Mouse (Mus musculus): ENCODE results near the gene Cdk6. TPM values are rescaled to one million over a fixed set of nuclear protein-coding genes. Genes with fewer than 3 reads are reported as not detected.

Gene Cdk6
- polyA plus RNA-seq, 1 experiment from 2014 or later, result 21.8 TPM

DNA sequence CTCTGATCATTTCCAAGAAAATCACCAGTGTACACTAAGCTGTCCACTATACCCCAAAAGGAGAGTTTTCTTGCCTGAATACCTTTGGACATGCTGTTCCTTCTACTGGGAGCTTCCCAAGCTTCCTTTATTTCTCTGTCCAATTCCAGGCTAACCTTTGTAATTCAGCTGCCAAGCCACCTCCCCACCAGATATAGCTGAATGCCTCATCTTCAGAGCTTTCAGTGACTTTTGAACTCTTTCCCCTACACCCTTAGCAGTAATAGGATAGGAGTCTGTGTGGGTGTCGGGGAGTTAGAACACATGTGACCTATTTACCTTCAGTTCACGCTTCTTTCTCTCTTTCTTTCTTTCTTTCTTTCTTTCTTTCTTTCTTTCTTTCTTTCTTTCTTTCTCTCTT lies 34.9 kb downstream of the Cdk6 start:
- CTCF ChIA-PET, result interaction anchor here (0.9 to 2.0 kb wide), 3 partner anchors 9 to 20 kb away, joined by 4 to 6 read pairs (median 4); no protein-coding TSS in a partner anchor
- DNase-seq (ENCODE audit: low read depth, low spot score) (no peak), ATAC-seq (no peak)
- H3K27me3 ChIP-seq, result no peaks in the 10 kb centered on the region
- in situ Hi-C loops (cut with MboI; ENCODE audit: low pct_unique_long_range_greater_than_20kb), result no loop called here
- POLR2A ChIA-PET, result interaction anchor here (1.6 kb wide), 1 partner anchor 9 kb away, joined by 3 read pairs; no protein-coding TSS in a partner anchor
- TF ChIP-seq CTCF (IDR thresholded peaks at IDR 0.05), result no peak

GRCm38 (mm10) chr5:3379252-3379651 lies 38.0 kb downstream of the Cdk6 start:
- ATAC-seq (no peak), DNase-seq (ENCODE audit: low read depth, low spot score) (no peak)
- ChIA-PET CTCF (interaction anchor here (1.1 kb wide), 1 partner anchor 13 kb away, joined by 3 read pairs; no protein-coding TSS in a partner anchor), POLR2A (no interaction called here)
- in situ Hi-C loops (cut with MboI; ENCODE audit: low pct_unique_long_range_greater_than_20kb), result no loop called here
- no peaks in the 10 kb centered on the region for H3K27me3 ChIP-seq
- TF ChIP-seq CTCF (IDR thresholded peaks at IDR 0.05), result no peak

DNA sequence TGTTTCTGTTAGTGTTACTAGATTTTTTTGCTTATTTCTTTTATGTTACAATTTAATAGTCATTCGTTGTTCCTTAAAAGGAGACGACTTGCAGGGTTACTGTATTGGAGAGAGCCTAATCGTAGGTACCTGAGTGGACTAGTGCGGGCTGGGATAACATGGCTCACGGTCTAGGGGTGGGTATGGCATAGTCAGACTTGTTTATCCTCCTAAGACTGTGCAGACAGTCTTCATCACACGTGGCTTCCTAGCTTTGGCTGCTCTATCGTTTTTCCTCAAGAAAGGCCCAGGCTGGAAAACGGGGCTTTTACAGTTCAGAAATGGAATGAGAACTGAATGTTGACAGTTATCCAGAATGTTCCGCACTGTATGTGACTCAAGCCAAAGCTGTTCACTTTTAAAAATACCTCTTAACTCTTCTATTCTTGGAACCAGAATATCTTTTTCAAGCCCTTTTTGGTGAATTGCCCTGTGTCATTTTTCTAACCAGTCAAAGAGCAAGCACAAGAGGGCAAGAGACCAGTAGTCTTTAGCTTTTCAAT lies 39.5 kb downstream of the Cdk6 start:
- no peak for ATAC-seq
- TF ChIP-seq CTCF (IDR thresholded peaks at IDR 0.05), result no peak
- ChIA-PET POLR2A (no interaction called here), CTCF (interaction anchor here (1.3 kb wide), 1 partner anchor 22 kb away, joined by 5 read pairs; no protein-coding TSS in a partner anchor)
- in situ Hi-C loops (cut with MboI; ENCODE audit: low pct_unique_long_range_greater_than_20kb), result no loop called here
- no peak for DNase-seq (ENCODE audit: low read depth, low spot score)
- no peaks in the 10 kb centered on the region for H3K27me3 ChIP-seq

DNA sequence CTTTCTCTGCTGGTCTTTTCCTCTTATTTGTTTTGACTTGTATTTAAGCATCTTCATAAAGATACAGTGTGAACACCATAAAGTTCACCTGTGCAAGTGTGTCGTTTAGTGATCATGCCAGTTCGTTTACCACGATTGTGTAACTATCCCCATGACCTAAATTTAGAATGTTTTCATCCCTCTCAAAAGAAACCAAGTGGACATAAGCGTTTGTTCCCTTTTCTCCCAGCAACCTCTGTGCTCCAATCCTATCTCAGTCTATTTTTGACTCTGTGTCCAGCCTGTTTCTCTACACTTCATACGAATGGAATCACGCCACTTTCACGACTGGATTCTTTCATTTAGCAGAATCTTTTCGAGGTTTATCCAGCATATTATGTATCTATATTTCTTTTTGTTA lies 40.5 kb downstream of the Cdk6 start:
- no peak for ATAC-seq
- in situ Hi-C loops (cut with MboI; ENCODE audit: low pct_unique_long_range_greater_than_20kb), result no loop called here

DNA sequence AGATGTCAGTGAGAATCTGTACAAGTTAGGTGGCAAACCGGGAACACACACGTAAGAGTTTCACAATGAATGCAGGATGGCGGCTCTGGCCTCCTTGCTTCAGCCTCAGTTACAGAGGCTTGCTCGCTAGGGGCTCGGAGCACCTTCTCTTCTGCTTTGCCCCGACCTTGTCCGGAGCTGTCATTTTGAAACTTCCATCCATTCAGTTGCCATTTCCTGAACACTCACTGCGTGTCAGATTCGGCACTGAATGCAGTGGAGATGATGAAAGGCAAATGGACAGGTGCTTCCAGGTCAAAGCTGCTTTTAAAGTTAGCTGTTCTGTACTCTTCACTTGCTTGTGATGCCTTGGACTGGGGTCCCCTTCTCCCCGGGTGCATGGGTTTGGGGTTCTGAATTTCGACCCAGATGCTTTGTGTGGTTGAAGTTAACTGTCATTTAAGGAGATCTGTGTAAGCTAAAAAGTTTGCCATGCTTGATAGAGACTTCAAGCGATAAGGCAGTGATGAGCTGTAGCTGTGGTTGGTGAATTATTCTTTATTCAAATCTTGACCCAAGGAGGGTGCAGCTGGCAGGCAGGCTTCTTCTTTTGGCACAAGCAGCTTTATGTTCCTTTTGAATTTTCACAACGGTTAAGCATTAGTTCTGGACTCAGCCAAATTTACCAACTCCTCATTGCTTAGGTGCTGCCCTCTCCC lies 41.2 kb downstream of the Cdk6 start:
- ChIA-PET CTCF (interaction anchor here (1.0 to 1.4 kb wide), 2 partner anchors 12 to 134 kb away, joined by 3 read pairs; no protein-coding TSS in a partner anchor), POLR2A (no interaction called here)
- in situ Hi-C loops (cut with MboI; ENCODE audit: low pct_unique_long_range_greater_than_20kb), result no loop called here
- ATAC-seq, result no peak
- H3K27me3 ChIP-seq, result no peaks in the 10 kb centered on the region
- TF ChIP-seq CTCF (IDR thresholded peaks at IDR 0.05), result no peak
- DNase-seq (ENCODE audit: low read depth, low spot score), result no peak

More for the DNA sequence above, 40.5 kb downstream of the Cdk6 start:
- POLR2A ChIA-PET, result no interaction called here
- H3K27me3 ChIP-seq, result no peaks in the 10 kb centered on the region
- no peak for DNase-seq (ENCODE audit: low read depth, low spot score)
- TF ChIP-seq CTCF (IDR thresholded peaks at IDR 0.05), result no peak
- CTCF ChIA-PET, result interaction anchor here (1.0 kb wide), 1 partner anchor 12 kb away, joined by 3 read pairs; no protein-coding TSS in a partner anchor

DNA sequence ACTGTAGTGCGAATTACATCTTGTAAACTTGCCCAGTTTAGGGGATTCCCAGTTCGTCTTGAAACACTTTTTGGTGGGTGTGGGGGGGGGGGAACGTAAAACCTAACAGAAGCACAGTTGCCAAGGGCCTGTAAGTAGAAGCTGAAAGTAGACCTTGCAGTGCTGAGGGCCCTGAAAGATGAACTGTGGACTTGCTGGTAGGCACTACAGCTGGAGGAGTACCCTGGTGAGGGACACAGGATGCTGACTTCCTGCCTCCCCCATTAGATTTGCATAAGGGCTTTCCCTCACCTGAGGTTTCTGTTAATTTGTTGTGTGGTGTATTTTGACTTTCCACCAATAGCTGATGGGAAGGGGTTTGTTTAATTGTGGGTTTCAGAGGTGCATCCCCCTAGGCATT lies 42.3 kb downstream of the Cdk6 start:
- TF ChIP-seq CTCF (IDR thresholded peaks at IDR 0.05), result no peak
- DNase-seq (ENCODE audit: low read depth, low spot score), result no peak
- ATAC-seq, result no peak
- CTCF ChIA-PET, result interaction anchor here (1.4 to 2.1 kb wide), 2 partner anchors 16 to 133 kb away, joined by 3 to 5 read pairs; no protein-coding TSS in a partner anchor
- no peaks in the 10 kb centered on the region for H3K27me3 ChIP-seq
- in situ Hi-C loops (cut with MboI; ENCODE audit: low pct_unique_long_range_greater_than_20kb), result no loop called here
- POLR2A ChIA-PET, result no interaction called here

DNA sequence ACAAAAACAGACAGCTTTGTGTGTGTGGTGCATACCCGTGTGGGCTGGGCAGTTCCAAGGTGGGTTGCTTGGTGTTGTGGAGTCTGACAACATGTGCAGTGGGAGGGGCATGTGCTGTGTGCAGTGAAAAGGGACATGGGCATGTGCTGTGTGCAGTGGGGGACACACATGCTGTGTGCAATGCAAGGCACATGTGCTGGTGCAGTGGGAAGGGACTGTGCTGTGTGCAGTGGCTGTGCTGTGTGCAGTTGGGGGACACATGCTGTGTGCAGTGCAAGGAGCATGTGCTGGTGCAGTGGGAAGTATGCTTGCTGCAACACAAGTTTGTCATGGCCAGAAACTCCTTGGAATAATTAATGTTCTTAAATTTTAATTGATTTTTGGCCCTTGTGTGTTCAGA lies 43.8 kb downstream of the Cdk6 start:
- ATAC-seq (no peak), DNase-seq (ENCODE audit: low read depth, low spot score) (no peak)
- CTCF ChIA-PET, result interaction anchor here (1.7 to 2.1 kb wide), 2 partner anchors 9 to 17 kb away, joined by 5 to 6 read pairs; no protein-coding TSS in a partner anchor
- in situ Hi-C loops (cut with MboI; ENCODE audit: low pct_unique_long_range_greater_than_20kb), result no loop called here
- POLR2A ChIA-PET, result interaction anchor here (0.7 kb wide), 1 partner anchor 100 kb away, joined by 3 read pairs; no protein-coding TSS in a partner anchor
- H3K27me3 ChIP-seq, result no peaks in the 10 kb centered on the region
- TF ChIP-seq CTCF (IDR thresholded peaks at IDR 0.05), result no peak

DNA sequence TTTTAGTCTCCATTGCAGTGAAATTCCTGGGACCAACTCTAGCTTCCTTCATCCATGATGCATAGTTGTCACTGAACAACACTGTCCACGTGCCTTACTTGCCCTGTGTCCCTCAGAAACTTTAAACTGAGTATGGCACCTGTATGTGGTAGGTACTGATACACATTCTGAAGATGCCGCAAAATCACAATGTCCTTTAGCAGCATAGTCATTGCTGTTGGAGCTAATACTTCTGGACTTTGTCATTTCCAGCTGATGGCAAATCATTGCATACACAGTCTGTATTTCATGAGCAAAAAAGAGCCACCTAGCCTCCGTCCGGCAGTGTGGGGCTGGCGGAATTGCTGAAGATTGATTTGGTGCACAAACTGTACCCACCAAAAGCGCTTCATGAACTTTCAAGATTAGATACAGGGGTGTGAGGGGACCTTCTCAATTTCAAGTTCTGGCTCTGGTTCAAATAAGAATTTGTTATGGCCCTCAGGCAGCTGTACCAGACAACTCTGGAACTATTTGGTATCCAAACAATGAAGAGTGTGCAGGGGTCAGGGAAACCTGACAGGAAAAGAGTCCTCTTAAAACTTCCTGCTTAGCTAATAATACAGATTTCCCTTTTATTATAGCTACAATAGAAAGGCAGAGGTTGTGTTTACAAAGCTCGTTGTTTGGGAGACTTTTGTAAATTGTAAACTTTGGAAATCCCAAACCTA lies 44.9 kb downstream of the Cdk6 start:
- ChIA-PET POLR2A (interaction anchor here (0.7 kb wide), 1 partner anchor 98 kb away, joined by 3 read pairs; no protein-coding TSS in a partner anchor), CTCF (interaction anchor here (1.2 to 1.7 kb wide), 3 partner anchors 10 to 14 kb away, joined by 4 to 6 read pairs (median 5); no protein-coding TSS in a partner anchor)
- no peaks in the 10 kb centered on the region for H3K27me3 ChIP-seq
- DNase-seq (ENCODE audit: low read depth, low spot score), result no peak
- no peak for ATAC-seq
- in situ Hi-C loops (cut with MboI; ENCODE audit: low pct_unique_long_range_greater_than_20kb), result no loop called here
- TF ChIP-seq CTCF (IDR thresholded peaks at IDR 0.05), result no peak

DNA sequence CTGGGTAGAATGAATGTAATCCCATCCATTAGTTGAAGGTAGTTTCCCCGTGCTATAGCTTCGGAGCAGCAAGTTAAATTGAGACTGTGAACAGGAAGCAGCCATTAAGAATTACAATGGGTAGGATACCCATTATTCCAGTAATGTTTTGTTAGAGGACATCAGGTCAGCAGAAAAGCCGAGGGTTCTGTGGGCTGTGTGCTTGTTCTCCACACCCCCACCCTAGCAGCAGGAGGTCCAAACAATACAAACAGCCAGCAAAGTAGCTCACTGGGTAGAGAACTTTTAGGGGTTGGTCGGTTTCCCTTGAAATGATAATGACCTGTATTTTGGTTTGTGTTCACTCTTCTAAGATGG lies 45.4 kb downstream of the Cdk6 start:
- DNase-seq (ENCODE audit: low read depth, low spot score) (no peak), ATAC-seq (no peak)
- ChIA-PET POLR2A (no interaction called here), CTCF (interaction anchor here (1.5 to 1.7 kb wide), 2 partner anchors 11 to 14 kb away, joined by 5 to 6 read pairs; no protein-coding TSS in a partner anchor)
- no peaks in the 10 kb centered on the region for H3K27me3 ChIP-seq
- in situ Hi-C loops (cut with MboI; ENCODE audit: low pct_unique_long_range_greater_than_20kb), result no loop called here
- no peak for TF ChIP-seq CTCF (IDR thresholded peaks at IDR 0.05)

DNA sequence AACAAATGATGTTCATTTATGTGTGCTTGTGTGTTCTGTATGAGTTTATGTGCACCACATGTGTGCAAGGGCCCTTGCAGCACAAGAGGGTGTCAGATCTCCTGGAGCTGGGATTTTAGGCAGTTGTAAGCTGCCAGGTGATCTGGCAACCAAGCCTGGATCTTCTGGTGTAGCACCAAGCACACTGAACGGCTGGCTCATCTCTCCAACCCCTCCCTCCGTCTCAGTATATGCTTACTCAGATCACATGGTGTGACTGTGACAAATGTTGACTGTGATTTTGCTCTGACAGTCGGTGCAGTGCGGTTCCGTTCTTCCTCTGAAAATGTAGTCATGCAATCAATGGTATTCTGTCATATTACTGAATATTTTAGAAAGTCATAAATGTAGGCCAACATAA lies 45.9 kb downstream of the Cdk6 start:
- ATAC-seq, result no peak
- H3K27me3 ChIP-seq, result no peaks in the 10 kb centered on the region
- DNase-seq (ENCODE audit: low read depth, low spot score), result no peak
- ChIA-PET CTCF (interaction anchor here (1.5 kb wide), 1 partner anchor 15 kb away, joined by 5 read pairs; no protein-coding TSS in a partner anchor), POLR2A (no interaction called here)
- no peak for TF ChIP-seq CTCF (IDR thresholded peaks at IDR 0.05)
- in situ Hi-C loops (cut with MboI; ENCODE audit: low pct_unique_long_range_greater_than_20kb), result no loop called here

Data from Patski (cell line).